Mouse (Mus musculus) forebrain, embryonic 11.5 days (tissue): ENCODE measurements around the gene Ccdc105. TPM values are rescaled to one million over a fixed set of nuclear protein-coding genes. Genes with fewer than 3 reads are reported as not detected.

Experiments used
- ATAC-seq: fragments of 200-750 bp; cut with Nextera tagmentation; replicated peaks from 2 replicates; pipeline ENCODE4 v1.8.0; 2017; ENCODE audit warnings: moderate TSS enrichment; ENCODE audit not compliant: low FRiP score
- DNase-seq: peaks from one replicate; pipeline ENCODE4 v3.0.0-alpha.2; 2017; ENCODE audit warnings: low spot score
- H3K27ac ChIP-seq: fragments of 300-500 bp; sonication (generic); 2 replicates; pipeline ENCODE4 v1.5.1; 2014; ENCODE audit warnings: low read depth, low read length
- H3K27me3 ChIP-seq: fragments of 300-500 bp; sonication (generic); 2 replicates; pipeline ENCODE4 v1.6.1; 2014; ENCODE audit warnings: mild to moderate bottlenecking, low read length, mixed read lengths; ENCODE audit not compliant: control insufficient read depth, insufficient read depth
- H3K36me3 ChIP-seq: fragments of 300-500 bp; sonication (generic); 2 replicates; pipeline ENCODE4 v1.6.1; 2014; ENCODE audit warnings: mild to moderate bottlenecking, low read length, moderate library complexity, mixed read lengths; ENCODE audit not compliant: control insufficient read depth, insufficient read depth
- H3K4me1 ChIP-seq: fragments of 300-500 bp; sonication (generic); replicated peaks from 2 replicates; pipeline ENCODE4 v1.6.1; 2014; ENCODE audit warnings: low read length, mixed read lengths; ENCODE audit not compliant: control insufficient read depth, insufficient read depth
- H3K4me2 ChIP-seq: fragments of 300-500 bp; sonication (generic); 2 replicates; pipeline ENCODE4 v1.6.1; 2014; ENCODE audit warnings: low read depth, mild to moderate bottlenecking, low read length, moderate library complexity, mixed read lengths; ENCODE audit not compliant: severe bottlenecking
- H3K4me3 ChIP-seq: fragments of 300-500 bp; sonication (generic); 2 replicates; pipeline ENCODE4 v1.5.1; 2014; ENCODE audit warnings: low read depth, low read length
- H3K9ac ChIP-seq: fragments of 300-500 bp; sonication (generic); 2 replicates; pipeline ENCODE4 v1.6.1; 2014; ENCODE audit warnings: low read length
- H3K9me3 ChIP-seq: fragments of 300-500 bp; sonication (generic); 2 replicates; pipeline ENCODE4 v1.6.1; 2016; ENCODE audit warnings: low read length, mixed read lengths; ENCODE audit not compliant: control insufficient read depth
- WGBS: fragments of 180-500 bp; shearing (Covaris S2); extraction: QIAGEN DNeasy Blood & Tissue Kit; methylation state at CpG from one replicate; pipeline ENCODE4 v1.1.7; 2014; 5-methylcytosine and 5-hydroxymethylcytosine counted together
- polyA plus RNA-seq: library from polyadenylated mRNA; unstranded; fragments of >200 nt; fragmentation: Nextera tagmentation; extraction: Ambion mirVana; gene quantifications from 2 replicates; pipeline ENCODE4 v1.2.1, GENCODE M21; 2014

The Ccdc105 gene
- polyA plus RNA-seq, 1 experiment from 2014 or later: 0.15 TPM

DNA sequence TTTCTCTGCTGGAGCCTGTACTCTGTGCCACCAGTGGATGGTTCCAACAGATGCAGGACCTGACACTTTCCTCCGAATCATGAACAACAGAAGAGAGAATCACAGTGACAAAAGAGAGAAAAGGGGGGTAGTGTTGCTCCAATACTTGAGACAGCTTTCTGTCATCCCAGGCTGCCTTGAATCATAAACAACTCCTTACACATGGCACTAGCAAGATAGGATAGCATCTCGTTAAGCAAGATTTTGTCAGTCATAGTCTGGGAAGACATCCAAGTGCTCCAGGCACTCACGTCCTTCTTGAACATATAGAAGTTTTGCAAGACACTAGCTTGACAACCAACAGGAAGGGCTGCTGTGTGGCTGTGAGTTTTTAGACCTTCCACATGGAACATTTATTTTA lies 25.8 kb downstream of the Ccdc105 start:
- WGBS: 74% methylated on average over 3 of the region's 3 CpGs
- no peak for DNase-seq
- H3K27me3 ChIP-seq: no peaks in the 10 kb centered on the region
- no peak for ATAC-seq
- no peaks in the 10 kb centered on the region for H3K4me1 ChIP-seq
- H3K9ac ChIP-seq: no peak overlapping the region
- no peaks in the 10 kb centered on the region for H3K36me3 ChIP-seq
- H3K4me2 ChIP-seq: no peak overlapping the region
- H3K27ac ChIP-seq: no peak overlapping the region
- no peak overlapping the region for H3K4me3 ChIP-seq
- H3K9me3 ChIP-seq: no peaks in the 10 kb centered on the region

DNA sequence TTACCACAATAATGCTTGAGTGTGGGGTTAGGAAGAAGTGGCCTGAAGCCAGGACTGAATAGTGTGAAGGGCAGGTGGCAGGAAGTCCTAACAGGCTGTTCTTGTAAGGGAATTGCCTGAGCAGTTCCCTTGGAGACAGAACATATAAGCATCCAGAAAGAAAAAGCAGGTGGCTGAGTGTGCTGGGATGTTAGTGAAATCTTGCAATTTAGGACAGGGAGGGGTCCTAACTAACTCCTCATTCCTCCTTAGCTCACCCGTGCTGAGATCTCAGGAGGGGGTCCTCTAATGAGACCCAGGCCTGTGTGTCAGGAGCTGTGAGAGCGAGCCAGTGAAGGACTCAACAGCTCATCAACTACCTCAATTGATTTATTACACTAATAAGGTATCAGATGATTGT lies 29.4 kb downstream of the Ccdc105 start:
- Histone ChIP-seq H3K9me3 (no peaks in the 10 kb centered on the region), H3K4me2 (no peak overlapping the region), H3K27me3 (no peaks in the 10 kb centered on the region), H3K36me3 (no peaks in the 10 kb centered on the region), H3K9ac (no peak overlapping the region), H3K27ac (no peak overlapping the region), H3K4me1 (no peaks in the 10 kb centered on the region), H3K4me3 (no peak overlapping the region)
- 29% methylated on average over 2 of the region's 2 CpGs for WGBS
- ATAC-seq (no peak), DNase-seq (no peak)

DNA sequence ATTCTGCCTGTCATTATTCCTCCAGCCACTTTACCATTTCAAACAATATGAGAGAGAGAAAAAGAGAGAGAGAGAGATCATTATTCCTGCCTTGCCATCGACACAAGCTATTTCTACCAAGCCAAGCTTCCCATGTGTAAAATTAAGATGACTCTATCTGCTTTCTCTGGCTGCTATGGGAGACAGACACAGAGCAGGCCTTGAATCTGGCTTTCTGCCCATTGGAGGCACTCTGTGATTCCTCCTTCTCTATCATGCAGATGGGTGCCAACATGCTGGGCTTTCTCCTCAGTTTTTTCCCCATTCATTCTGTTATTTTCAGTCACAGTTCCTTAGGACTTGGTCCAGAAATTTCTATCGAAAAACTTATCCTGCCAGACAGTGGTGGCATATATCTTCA lies 30.2 kb downstream of the Ccdc105 start:
- Histone ChIP-seq H3K9me3 (no peaks in the 10 kb centered on the region), H3K4me1 (no peaks in the 10 kb centered on the region), H3K27ac (no peak overlapping the region), H3K4me3 (no peak overlapping the region), H3K36me3 (no peaks in the 10 kb centered on the region), H3K27me3 (no peaks in the 10 kb centered on the region), H3K9ac (no peak overlapping the region), H3K4me2 (no peak overlapping the region)
- no peak for ATAC-seq
- DNase-seq: no peak
- 82% methylated on average over 2 of the region's 2 CpGs for WGBS

DNA sequence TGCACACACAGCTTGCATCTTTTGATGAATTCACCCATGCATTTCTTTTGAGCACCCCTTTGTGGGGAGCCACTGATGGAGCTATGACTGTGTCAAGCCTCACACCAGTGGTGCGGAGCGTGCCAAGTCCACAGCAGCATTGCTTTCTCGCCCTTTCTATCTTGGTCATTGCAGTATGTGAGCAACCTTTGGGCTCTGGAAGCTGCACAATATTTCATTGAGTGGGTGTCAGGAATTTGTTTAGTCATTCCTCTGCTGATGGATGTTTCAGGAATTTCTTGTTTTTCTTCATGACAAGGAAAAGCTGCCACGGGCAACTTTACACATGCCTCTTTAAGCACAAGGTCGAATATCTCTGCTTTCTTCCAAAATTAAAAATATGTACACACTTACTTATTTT lies 30.8 kb downstream of the Ccdc105 start:
- Histone ChIP-seq H3K4me2 (no peak overlapping the region), H3K27ac (no peak overlapping the region), H3K4me3 (no peak overlapping the region), H3K36me3 (no peaks in the 10 kb centered on the region), H3K9me3 (no peaks in the 10 kb centered on the region), H3K4me1 (no peaks in the 10 kb centered on the region), H3K27me3 (no peaks in the 10 kb centered on the region), H3K9ac (no peak overlapping the region)
- no peak for DNase-seq
- 88% methylated on average over 5 of the region's 5 CpGs for WGBS
- no peak for ATAC-seq

DNA sequence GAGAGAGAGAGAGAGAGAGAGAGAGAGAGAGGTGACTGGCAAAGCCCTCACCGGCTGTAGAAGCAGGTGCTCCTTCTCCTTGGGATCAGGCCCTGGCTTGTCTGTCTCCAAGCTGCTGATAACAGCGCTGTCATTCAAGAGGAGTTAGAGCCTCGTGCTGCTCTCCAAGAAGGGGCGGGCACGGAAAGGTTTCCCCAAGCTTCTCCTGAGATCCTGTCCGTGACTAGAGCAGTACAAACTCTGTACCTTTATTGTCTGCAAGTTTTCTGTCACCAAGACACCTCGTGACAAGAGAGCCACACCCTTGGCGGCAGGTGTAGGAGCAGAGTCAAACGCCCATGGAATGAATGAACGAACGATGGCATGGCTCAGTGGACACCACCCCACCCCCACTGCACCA lies 34.8 kb downstream of the Ccdc105 start, which contains the start of gene Casp14:
Gene Casp14 (minus strand): TSS at position 239 of the 400 bp plus-strand sequence.
- DNase-seq (no peak), ATAC-seq (no peak)
- H3K9ac ChIP-seq: no peak within 1 kb of the TSS
- no peaks in the 10 kb centered on the region for H3K36me3 ChIP-seq
- H3K4me3 ChIP-seq: no peak within 1 kb of the TSS
- 75% methylated on average over 11 of the region's 11 CpGs for WGBS
- no peaks in the 10 kb centered on the region for H3K4me1 ChIP-seq
- no peaks in the 10 kb centered on the region for H3K9me3 ChIP-seq
- no peak within 1 kb of the TSS for H3K27ac ChIP-seq
- no peak within 1 kb of the TSS for H3K4me2 ChIP-seq
- no peaks in the 10 kb centered on the region for H3K27me3 ChIP-seq

DNA sequence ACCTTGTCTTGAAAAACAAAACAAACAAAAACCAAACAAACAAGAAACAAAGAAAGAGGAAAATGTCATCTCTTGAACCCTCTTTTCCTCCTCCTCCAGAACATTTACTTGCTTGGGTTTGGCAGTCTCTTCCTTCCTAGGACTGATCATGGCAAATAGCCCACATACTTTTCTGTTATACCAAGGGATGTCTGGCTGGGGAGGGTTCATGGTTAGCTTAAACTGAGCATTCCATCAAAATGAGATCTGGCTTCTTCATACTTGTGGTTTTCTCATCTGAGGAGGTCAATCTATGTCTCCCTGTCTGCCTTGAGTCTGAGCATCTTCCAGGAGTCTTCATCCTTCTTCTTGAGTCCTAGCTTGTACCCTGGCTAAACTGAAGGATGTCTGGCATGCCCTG lies 36.6 kb downstream of the Ccdc105 start:
- DNase-seq: no peak
- no peak overlapping the region for H3K9ac ChIP-seq
- H3K4me2 ChIP-seq: no peak overlapping the region
- no peak overlapping the region for H3K27ac ChIP-seq
- ATAC-seq: no peak
- H3K36me3 ChIP-seq: no peaks in the 10 kb centered on the region
- no peak overlapping the region for H3K4me3 ChIP-seq
- H3K9me3 ChIP-seq: no peaks in the 10 kb centered on the region
- no peaks in the 10 kb centered on the region for H3K4me1 ChIP-seq
- no peaks in the 10 kb centered on the region for H3K27me3 ChIP-seq

DNA sequence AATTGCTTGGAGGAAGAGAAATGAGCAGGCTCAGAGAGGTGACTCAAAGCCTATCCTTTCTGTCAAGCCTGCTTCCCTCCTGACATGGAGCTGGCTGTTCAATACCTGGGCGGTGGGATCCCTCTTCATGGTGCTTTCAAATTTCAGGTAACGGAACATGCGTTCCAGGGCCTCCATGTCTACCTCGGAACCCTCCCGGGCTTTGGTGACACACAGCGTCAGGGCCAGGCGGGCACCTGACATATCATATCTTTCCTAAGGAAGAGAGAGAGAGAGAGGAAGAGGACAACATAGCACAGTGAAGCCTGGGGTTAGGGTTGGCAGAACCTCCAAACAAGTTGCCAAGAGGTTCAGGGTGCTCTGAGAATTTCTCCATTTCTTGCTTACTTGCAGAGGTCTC lies 37.7 kb downstream of the Ccdc105 start:
- DNase-seq: no peak
- H3K4me1 ChIP-seq: no peaks in the 10 kb centered on the region
- 89% methylated on average over 7 of the region's 7 CpGs for WGBS

DNA sequence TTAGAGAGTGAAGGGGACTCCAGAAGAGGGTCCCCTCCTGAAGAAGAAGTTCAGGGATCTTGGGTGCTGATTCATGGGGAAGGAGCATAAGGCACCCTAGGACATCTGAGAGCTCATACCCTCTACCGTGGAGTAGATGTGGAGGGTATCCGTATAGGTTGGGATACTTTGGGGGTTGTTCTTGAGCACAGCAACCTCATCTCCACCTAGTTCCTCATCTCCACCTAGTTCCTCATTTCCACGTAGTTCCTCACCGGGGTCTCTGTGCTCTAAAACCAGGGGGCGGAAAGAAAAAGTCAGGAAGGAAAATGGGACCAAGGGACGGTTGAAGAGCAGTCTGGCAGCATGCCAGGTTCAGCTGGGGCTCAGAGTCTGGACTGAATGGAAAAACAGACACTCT lies 38.7 kb downstream of the Ccdc105 start:
- H3K4me1 ChIP-seq: no peaks in the 10 kb centered on the region
- ATAC-seq (no peak), DNase-seq (no peak)
- H3K36me3 ChIP-seq: no peaks in the 10 kb centered on the region
- no peak overlapping the region for H3K9ac ChIP-seq
- H3K9me3 ChIP-seq: no peaks in the 10 kb centered on the region
- no peak overlapping the region for H3K4me2 ChIP-seq
- no peak overlapping the region for H3K27ac ChIP-seq
- WGBS: 91% methylated on average over 6 of the region's 6 CpGs
- H3K4me3 ChIP-seq: no peak overlapping the region
- H3K27me3 ChIP-seq: no peaks in the 10 kb centered on the region

More for the DNA sequence above, 37.7 kb downstream of the Ccdc105 start:
- Histone ChIP-seq H3K27ac (no peak overlapping the region), H3K4me2 (no peak overlapping the region), H3K27me3 (no peaks in the 10 kb centered on the region), H3K9ac (no peak overlapping the region), H3K9me3 (no peaks in the 10 kb centered on the region), H3K36me3 (no peaks in the 10 kb centered on the region), H3K4me3 (no peak overlapping the region)
- ATAC-seq: no peak

DNA sequence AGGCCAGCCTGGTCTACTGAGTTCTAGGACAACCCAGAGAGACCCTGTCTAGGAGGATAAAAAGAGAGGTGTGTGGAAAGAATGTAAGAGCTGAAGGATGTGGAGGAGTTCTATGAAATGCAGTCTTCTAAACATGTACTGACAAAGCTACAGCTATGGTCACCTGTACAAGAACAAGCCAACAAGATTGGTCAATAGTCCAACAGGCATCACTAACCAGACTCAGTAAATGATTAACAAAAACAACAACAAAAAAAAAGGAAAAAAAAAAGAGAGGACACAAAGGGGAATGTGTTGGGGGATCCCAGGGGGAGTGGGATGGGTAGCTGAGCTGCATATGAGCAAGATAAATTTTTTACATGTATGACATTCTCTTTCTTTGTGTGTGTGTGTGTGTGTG lies 42.2 kb downstream of the Ccdc105 start:
- ATAC-seq (no peak), DNase-seq (no peak)
- Histone ChIP-seq H3K9me3 (no peaks in the 10 kb centered on the region), H3K27ac (no peak overlapping the region), H3K36me3 (no peaks in the 10 kb centered on the region), H3K4me1 (no peaks in the 10 kb centered on the region), H3K9ac (no peak overlapping the region), H3K4me3 (no peak overlapping the region), H3K4me2 (no peak overlapping the region), H3K27me3 (no peaks in the 10 kb centered on the region)
